In genomic region chr10:120476516-120477336, GRCm38 (mm10) we compare ENCODE assay signal across 9 mouse cellular contexts. TPM values are rescaled to one million over a fixed set of nuclear protein-coding genes. Genes with fewer than 3 reads are reported as not detected.
A peak's percentile ranks its signal among the peaks of the same experiment; 100 is the strongest.
DNase-seq lines count a peak whose midpoint lies in the region; ATAC-seq lines count a peak whose summit lies in the region.
"Had no signal": no experiment of that assay in that cellular context is flagged by ENCODE, and none has a peak within 500 bp of the region (broad histone marks: within the 10 kb centered on the region; RNA-seq: fewer than 3 reads in every experiment).

No protein-coding gene starts in this region.

- intact Hi-C loops in gastrocnemius, postnatal 14 days (cut with DNase I; ENCODE audit: low total_unique reads), result no loop called here

- H3K9ac ChIP-seq in forebrain, embryonic 16.5 days (replicated peaks; ENCODE audit: low read depth, low read length), result peak overlapping the region; percentile 69

- peaks cover 45% of the 10 kb centered on the region for H3K4me1 ChIP-seq in forebrain, embryonic 16.5 days (replicated peaks; ENCODE audit: control insufficient read depth, insufficient read depth, low read length)

- under 1% methylated on average over 50 of the region's 52 CpGs for WGBS in forebrain, embryonic 16.5 days

- peak; percentile 38 for DNase-seq in gastrocnemius, postnatal 14 days
- DNase-seq in gastrocnemius, adult 8-10 months (ENCODE audit: low spot score in 2 of 2), result no peak
- DNase-seq in adrenal gland, adult 2 months, result peak; percentile 85
- DNase-seq in kidney, adult 18-20 months, result peak; percentile 49
- DNase-seq in lung, postnatal 10 days, result peak; percentile 47
- peak; percentile 77 for DNase-seq in retina, postnatal 1 day
- DNase-seq in thymus, postnatal 14 days, result no peak

- H3K27ac ChIP-seq in forebrain, embryonic 16.5 days (ENCODE audit: low read length), result no peak overlapping the region

- H3K4me2 ChIP-seq in forebrain, embryonic 16.5 days (ENCODE audit: low read length), result peak overlapping the region; percentile 91

- peaks cover 5% of the 10 kb centered on the region; the same call in 1 of the 2 replicates for H3K27me3 ChIP-seq in forebrain, embryonic 16.5 days (replicated peaks; ENCODE audit: control insufficient read depth, insufficient read depth, low read length)

- ATAC-seq in forebrain, embryonic 16.5 days, result peak; percentile 65

- H3K36me3 ChIP-seq in forebrain, embryonic 16.5 days (ENCODE audit: control insufficient read depth, insufficient read depth), result no peaks in the 10 kb centered on the region
- H3K36me3 ChIP-seq: G1E had no signal

- H3K9me3 ChIP-seq in forebrain, embryonic 16.5 days (ENCODE audit: control insufficient read depth, low read length), result no peaks in the 10 kb centered on the region

- peak overlapping the region; percentile 60 for H3K4me3 ChIP-seq in forebrain, embryonic 16.5 days (replicated peaks; ENCODE audit: low read length)

RNA-seq across cellular contexts. Expression of gene Hmga2, which starts 0.5 kb away (rescaled TPM):
- under 1 TPM in 1 of 2 experiments, not detected in 1; 0.06 TPM for total RNA-seq in gastrocnemius, postnatal 14 days (2021)
- total RNA-seq in gastrocnemius, adult 8-10 months (2022), result under 1 TPM in 3 of 4 experiments, not detected in 1; 0.07 to 0.17 (median 0.08) TPM
- total RNA-seq in adrenal gland, adult 2 months (2021), result 1 to 10 TPM; 3.2 to 4.6 TPM
- polyA plus RNA-seq in adrenal gland, adult 2 months (2012; rRNA removed), result 0.70 and 0.88 TPM in 2 replicates
- 0.68 and 0.71 TPM in 2 replicates for polyA plus RNA-seq in forebrain, embryonic 16.5 days (2015; fragmentation: Nextera tagmentation; extraction: Ambion mirVana)
- polyA plus RNA-seq: G1E had no signal

Comparison
In these comparisons a context has a peak if more than half of its experiments do, and no peak if none do; other contexts are left out.
1. DNase-seq: peak in gastrocnemius, postnatal 14 days (single experiment), adrenal gland, adult 2 months (single experiment), kidney, adult 18-20 months (single experiment), lung, postnatal 10 days (single experiment) and retina, postnatal 1 day (single experiment); none in gastrocnemius, adult 8-10 months (0 of 2) and thymus, postnatal 14 days (single experiment).